Mouse (Mus musculus): ENCODE data around the gene Ube2e3. TPM values are rescaled to one million over a fixed set of nuclear protein-coding genes. Genes with fewer than 3 reads are reported as not detected.

Gene Ube2e3
- polyA plus RNA-seq (2015; fragmentation: Nextera tagmentation; extraction: Ambion mirVana): 168 and 176 TPM in 2 replicates

GRCm38 (mm10) chr2:78867726-78868510 lies at the start of gene Ube2e3:
Gene Ube2e3, plus strand, starts transcription at chr2:78868124.
- H3K9me3 ChIP-seq: no peaks in the 10 kb centered on the region
- peak within 1 kb of the TSS; percentile 90 for H3K4me2 ChIP-seq
- WGBS: 9% methylated on average over 14 of the region's 14 CpGs
- peak within 1 kb of the TSS; percentile 84 for H3K4me3 ChIP-seq
- H3K27ac ChIP-seq: peak within 1 kb of the TSS; percentile 99
- peak within 1 kb of the TSS; percentile 98 for H3K9ac ChIP-seq
- H3K27me3 ChIP-seq: no peaks in the 10 kb centered on the region
- ATAC-seq (ENCODE audit: borderline replicate concordance, extremely low read depth, low FRiP score, low TSS enrichment): no peak
- peaks cover 27% of the 10 kb centered on the region for H3K4me1 ChIP-seq
- H3K36me3 ChIP-seq: no peaks in the 10 kb centered on the region

GRCm38 (mm10) chr2:78829887-78830286 lies 38.0 kb upstream of the Ube2e3 start:
- 96% methylated on average over 3 of the region's 3 CpGs for WGBS
- no peak for ATAC-seq (ENCODE audit: borderline replicate concordance, extremely low read depth, low FRiP score, low TSS enrichment)
- H3K9me3 ChIP-seq: no peaks in the 10 kb centered on the region
- no peak overlapping the region for H3K4me2 ChIP-seq
- no peaks in the 10 kb centered on the region for H3K4me1 ChIP-seq
- H3K27me3 ChIP-seq: no peaks in the 10 kb centered on the region
- no peak overlapping the region for H3K4me3 ChIP-seq
- no peak overlapping the region for H3K27ac ChIP-seq
- H3K36me3 ChIP-seq: no peaks in the 10 kb centered on the region
- H3K9ac ChIP-seq: no peak overlapping the region

GRCm38 (mm10) chr2:78841494-78842224 lies 26.3 kb upstream of the Ube2e3 start:
- no peak overlapping the region for H3K4me2 ChIP-seq
- H3K4me3 ChIP-seq: no peak overlapping the region
- H3K27ac ChIP-seq: no peak overlapping the region
- no peaks in the 10 kb centered on the region for H3K36me3 ChIP-seq
- H3K27me3 ChIP-seq: no peaks in the 10 kb centered on the region
- ATAC-seq (ENCODE audit: borderline replicate concordance, extremely low read depth, low FRiP score, low TSS enrichment): no peak
- WGBS: 81% methylated on average over 7 of the region's 7 CpGs
- no peak overlapping the region for H3K9ac ChIP-seq
- no peaks in the 10 kb centered on the region for H3K9me3 ChIP-seq
- no peaks in the 10 kb centered on the region for H3K4me1 ChIP-seq

- ATAC-seq (ENCODE audit: borderline replicate concordance, extremely low read depth, low FRiP score, low TSS enrichment): no peak
- WGBS: 83% methylated on average over 5 of the region's 5 CpGs
- Histone ChIP-seq H3K36me3 (no peaks in the 10 kb centered on the region), H3K4me3 (no peak overlapping the region), H3K4me1 (no peaks in the 10 kb centered on the region), H3K9ac (no peak overlapping the region), H3K27ac (no peak overlapping the region), H3K27me3 (no peaks in the 10 kb centered on the region), H3K9me3 (no peaks in the 10 kb centered on the region), H3K4me2 (no peak overlapping the region)
Measured at GRCm38 (mm10) chr2:78844365-78844764, 23.6 kb upstream of the Ube2e3 start.

GRCm38 (mm10) chr2:78845274-78845673 lies 22.6 kb upstream of the Ube2e3 start:
- no peak for ATAC-seq (ENCODE audit: borderline replicate concordance, extremely low read depth, low FRiP score, low TSS enrichment)
- 88% methylated on average over 12 of the region's 12 CpGs for WGBS
- H3K36me3 ChIP-seq: no peaks in the 10 kb centered on the region

GRCm38 (mm10) chr2:78845717-78846116 lies 22.2 kb upstream of the Ube2e3 start:
- 73% methylated on average over 10 of the region's 10 CpGs for WGBS
- ATAC-seq (ENCODE audit: borderline replicate concordance, extremely low read depth, low FRiP score, low TSS enrichment): no peak
- H3K27me3 ChIP-seq: no peaks in the 10 kb centered on the region
- no peaks in the 10 kb centered on the region for H3K36me3 ChIP-seq
- no peak overlapping the region for H3K9ac ChIP-seq
- H3K4me2 ChIP-seq: no peak overlapping the region
- no peaks in the 10 kb centered on the region for H3K4me1 ChIP-seq
- no peak overlapping the region for H3K27ac ChIP-seq
- no peaks in the 10 kb centered on the region for H3K9me3 ChIP-seq
- H3K4me3 ChIP-seq: no peak overlapping the region

More at GRCm38 (mm10) chr2:78845274-78845673, 22.6 kb upstream of the Ube2e3 start:
- Histone ChIP-seq H3K4me2 (no peak overlapping the region), H3K9ac (no peak overlapping the region), H3K27me3 (no peaks in the 10 kb centered on the region), H3K4me1 (no peaks in the 10 kb centered on the region), H3K27ac (no peak overlapping the region), H3K9me3 (no peaks in the 10 kb centered on the region), H3K4me3 (no peak overlapping the region)

- no peak for ATAC-seq (ENCODE audit: borderline replicate concordance, extremely low read depth, low FRiP score, low TSS enrichment)
- 58% methylated on average over 8 of the region's 8 CpGs for WGBS
- Histone ChIP-seq H3K4me1 (no peaks in the 10 kb centered on the region), H3K27me3 (no peaks in the 10 kb centered on the region), H3K36me3 (no peaks in the 10 kb centered on the region), H3K9me3 (no peaks in the 10 kb centered on the region), H3K4me3 (no peak overlapping the region), H3K9ac (no peak overlapping the region), H3K27ac (no peak overlapping the region), H3K4me2 (no peak overlapping the region)
Measured at GRCm38 (mm10) chr2:78854315-78854714, 13.6 kb upstream of the Ube2e3 start.

- Histone ChIP-seq H3K36me3 (no peaks in the 10 kb centered on the region), H3K27me3 (no peaks in the 10 kb centered on the region), H3K9me3 (no peaks in the 10 kb centered on the region), H3K9ac (no peak overlapping the region), H3K4me1 (no peaks in the 10 kb centered on the region), H3K4me2 (no peak overlapping the region), H3K4me3 (no peak overlapping the region), H3K27ac (no peak overlapping the region)
- no peak for ATAC-seq (ENCODE audit: borderline replicate concordance, extremely low read depth, low FRiP score, low TSS enrichment)
- 75% methylated on average over 6 of the region's 6 CpGs for WGBS
Measured at GRCm38 (mm10) chr2:78858628-78859027, 9.3 kb upstream of the Ube2e3 start.

- H3K4me1 ChIP-seq: no peaks in the 10 kb centered on the region
- no peaks in the 10 kb centered on the region for H3K36me3 ChIP-seq
- H3K9ac ChIP-seq: no peak overlapping the region
- WGBS: 69% methylated on average over 12 of the region's 12 CpGs
- H3K9me3 ChIP-seq: no peaks in the 10 kb centered on the region
- no peak overlapping the region for H3K27ac ChIP-seq
- no peaks in the 10 kb centered on the region for H3K27me3 ChIP-seq
- H3K4me2 ChIP-seq: no peak overlapping the region
- ATAC-seq (ENCODE audit: borderline replicate concordance, extremely low read depth, low FRiP score, low TSS enrichment): no peak
- no peak overlapping the region for H3K4me3 ChIP-seq
Measured at GRCm38 (mm10) chr2:78859266-78860087, 8.4 kb upstream of the Ube2e3 start.

- H3K4me3 ChIP-seq: no peak overlapping the region
- H3K4me1 ChIP-seq: no peaks in the 10 kb centered on the region
- no peak for ATAC-seq (ENCODE audit: borderline replicate concordance, extremely low read depth, low FRiP score, low TSS enrichment)
- no peaks in the 10 kb centered on the region for H3K9me3 ChIP-seq
- H3K27me3 ChIP-seq: no peaks in the 10 kb centered on the region
- 69% methylated on average over 3 of the region's 3 CpGs for WGBS
- no peak overlapping the region for H3K9ac ChIP-seq
- H3K4me2 ChIP-seq: no peak overlapping the region
- H3K27ac ChIP-seq: no peak overlapping the region
- H3K36me3 ChIP-seq: no peaks in the 10 kb centered on the region
Measured at GRCm38 (mm10) chr2:78860088-78860372, 7.9 kb upstream of the Ube2e3 start.

GRCm38 (mm10) chr2:78864116-78864515 lies 3.8 kb upstream of the Ube2e3 start:
- Histone ChIP-seq H3K9me3 (no peaks in the 10 kb centered on the region), H3K4me3 (no peak overlapping the region), H3K9ac (no peak overlapping the region), H3K36me3 (no peaks in the 10 kb centered on the region), H3K27me3 (no peaks in the 10 kb centered on the region), H3K4me2 (no peak overlapping the region), H3K27ac (no peak overlapping the region), H3K4me1 (peaks cover 3% of the 10 kb centered on the region; the same call in 1 of the 2 replicates)
- 92% methylated on average over 3 of the region's 3 CpGs for WGBS
- ATAC-seq (ENCODE audit: borderline replicate concordance, extremely low read depth, low FRiP score, low TSS enrichment): no peak

- ATAC-seq (ENCODE audit: borderline replicate concordance, extremely low read depth, low FRiP score, low TSS enrichment): no peak
- Histone ChIP-seq H3K9me3 (no peaks in the 10 kb centered on the region), H3K9ac (no peak overlapping the region), H3K4me1 (peaks cover 3% of the 10 kb centered on the region; the same call in 1 of the 2 replicates), H3K27ac (no peak overlapping the region), H3K4me2 (no peak overlapping the region), H3K36me3 (no peaks in the 10 kb centered on the region), H3K27me3 (no peaks in the 10 kb centered on the region), H3K4me3 (no peak overlapping the region)
- WGBS: 42% methylated on average over 5 of the region's 5 CpGs
Measured at GRCm38 (mm10) chr2:78864866-78865265, 3.1 kb upstream of the Ube2e3 start.
